Comparison of ENCODE assay signal across 8 mouse cellular contexts in the genomic region with DNA sequence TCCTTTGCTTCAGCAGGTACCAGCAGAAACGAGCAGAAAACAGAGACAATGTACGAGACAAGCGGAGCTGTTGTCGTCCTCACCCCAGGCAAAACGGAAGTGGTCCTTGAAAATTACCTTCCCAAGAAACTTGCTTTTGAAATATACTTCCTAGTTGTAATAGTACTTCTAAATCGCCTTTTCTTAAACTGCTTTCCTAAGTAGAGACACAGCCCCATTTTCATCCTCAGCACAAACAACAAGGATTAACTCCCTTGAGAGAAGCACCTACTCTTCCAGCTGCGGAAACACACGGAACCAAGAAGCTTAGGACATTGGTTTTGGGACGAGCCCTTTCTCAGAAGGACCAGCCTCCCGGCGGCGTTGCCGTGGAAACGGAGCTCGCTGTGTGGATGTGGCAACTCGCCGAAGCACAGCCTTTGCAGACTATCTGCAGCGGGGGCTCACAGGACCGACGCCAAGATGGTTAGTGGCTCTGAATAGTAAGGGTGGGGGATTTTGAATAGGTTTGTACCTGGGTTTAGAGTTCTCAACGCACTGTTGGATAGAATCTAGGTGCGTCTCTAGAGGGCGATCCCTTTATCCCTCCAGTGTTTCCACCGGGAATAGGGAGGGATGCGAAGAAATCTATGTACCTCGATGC. TPM values are rescaled to one million over a fixed set of nuclear protein-coding genes. Genes with fewer than 3 reads are reported as not detected.
DNase-seq lines count a peak whose midpoint lies in the region; ATAC-seq and TF ChIP-seq lines count a peak whose summit lies in the region.

A gene (plus strand): TSS at position 341 of the 643 bp plus-strand sequence.

- intact Hi-C loops in gastrocnemius, adult 2 months (cut with DNase I) = loop anchor here (2.0 kb wide), 1 partner anchor 52 kb away; a partner anchor contains a TSS
- intact Hi-C loops in left cerebral cortex, adult 2 months (cut with DNase I) = no loop called here

- peak; percentile 100 for ATAC-seq in common myeloid progenitor, adult 5-6 weeks (replicated peaks; ENCODE audit: low read depth, poor library complexity, severe bottlenecking)
- ATAC-seq in hindbrain, postnatal 0 days = peak; percentile 97
- peak; percentile 100 for ATAC-seq in megakaryocyte, adult 5-6 weeks (ENCODE audit: poor library complexity, severe bottlenecking)

- peaks cover 5% of the 10 kb centered on the region; the same call in 1 of the 2 replicates for H3K36me3 ChIP-seq in hindbrain, postnatal 0 days (ENCODE audit: insufficient read depth, low read length)

- H3K4me3 ChIP-seq in gastrocnemius, adult 2 months = peak within 1 kb of the TSS; percentile 86
- H3K4me3 ChIP-seq in hindbrain, postnatal 0 days (ENCODE audit: low read length) = peak within 1 kb of the TSS; percentile 52
- H3K4me3 ChIP-seq in left cerebral cortex, adult 2 months = peak within 1 kb of the TSS; percentile 51

- under 1% methylated on average over 26 of the region's 26 CpGs for WGBS in hindbrain, postnatal 0 days

- no peaks in the 10 kb centered on the region for H3K9me3 ChIP-seq in hindbrain, postnatal 0 days (ENCODE audit: low read length)

- H3K4me1 ChIP-seq in hindbrain, postnatal 0 days (ENCODE audit: insufficient read depth, low read length) = 0 out of 2 replicates have a peak, but pooled peaks cover 4% of the 10 kb centered on the region

- no peak for TF ChIP-seq CTCF in gastrocnemius, adult 2 months (IDR thresholded peaks at IDR 0.05)
- no peak for TF ChIP-seq CTCF in hindbrain, postnatal 0 days (IDR thresholded peaks at IDR 0.05; ENCODE audit: low read depth)
- no peak; the same call in 1 of the 2 replicates for TF ChIP-seq CTCF in left cerebral cortex, adult 2 months (IDR thresholded peaks at IDR 0.05)

- peak within 1 kb of the TSS; percentile 88 for H3K27ac ChIP-seq in gastrocnemius, adult 2 months
- peak within 1 kb of the TSS; percentile 74 for H3K27ac ChIP-seq in hindbrain, postnatal 0 days
- H3K27ac ChIP-seq in left cerebral cortex, adult 2 months = peak within 1 kb of the TSS; percentile 85

- no peaks in the 10 kb centered on the region for H3K27me3 ChIP-seq in hindbrain, postnatal 0 days (ENCODE audit: insufficient read depth, low read length)

- peak within 1 kb of the TSS; percentile 68 for H3K4me2 ChIP-seq in hindbrain, postnatal 0 days (ENCODE audit: low read depth, low read length)

- peak within 1 kb of the TSS; percentile 64 for H3K9ac ChIP-seq in hindbrain, postnatal 0 days (replicated peaks; ENCODE audit: low read length)

- DNase-seq in ZHBTc4 (ENCODE audit: low read depth, low spot score) = peak; percentile 95
- DNase-seq in gastrocnemius, adult 2 months = peak; percentile 89
- DNase-seq in hindbrain, postnatal 0 days (ENCODE audit: low spot score) = peak; percentile 96
- DNase-seq in left cerebral cortex, adult 2 months (ENCODE audit: extremely low spot score in 1 of 2, low spot score in 2 of 2) = peak; percentile 83
- peak; percentile 84 to 89 for DNase-seq in right cerebral cortex, adult 2 months (ENCODE audit: low spot score in 2 of 2)
- peak; percentile 87 for DNase-seq in urinary bladder, postnatal 14 days (ENCODE audit: low spot score)

RNA-seq across cellular contexts. Expression of the gene that starts here (rescaled TPM):
- 2.1 and 3.2 TPM in 2 replicates for total RNA-seq in common myeloid progenitor, adult 5-6 weeks (2017)
- 1 to 10 TPM; 1.3 to 1.4 TPM for total RNA-seq in gastrocnemius, adult 2 months (2021)
- total RNA-seq in hindbrain, postnatal 0 days (2014; rRNA removed) = 4.6 and 5.0 TPM in 2 replicates
- 2.5 and 2.9 TPM in 2 replicates for polyA plus RNA-seq in hindbrain, postnatal 0 days (2015; fragmentation: Nextera tagmentation; extraction: Ambion mirVana)
- total RNA-seq in left cerebral cortex, adult 2 months (2021) = 10 to 100 TPM; 12.4 to 13.1 TPM
- total RNA-seq in megakaryocyte, adult 5-6 weeks (2015) = 0.11 TPM in 1 of 2 replicates, not detected in the other
- total RNA-seq in megakaryocyte, adult 5-6 weeks (2017) = 0.04 and 0.08 TPM in 2 replicates

Comparison
In these comparisons a context has a peak if more than half of its experiments do, and no peak if none do; other contexts are left out.
1. Peak in every context shown above with its lines: DNase-seq, ATAC-seq, H3K4me3 ChIP-seq and H3K27ac ChIP-seq.
2. Peak in ATAC-seq in megakaryocyte, adult 5-6 weeks; RNA of the gene not detected or under 1 TPM.